Mouse (Mus musculus) neural tube, embryonic 14.5 days (tissue): ENCODE data around the gene Tbc1d2. TPM values are rescaled to one million over a fixed set of nuclear protein-coding genes. Genes with fewer than 3 reads are reported as not detected.

ENCODE experiments used
- ATAC-seq: fragments of 200-750 bp; cut with Nextera tagmentation; 2 replicates; pipeline ENCODE4 v1.8.0; 2017; ENCODE audit warnings: low read depth, mild to moderate bottlenecking, moderate TSS enrichment, moderate library complexity
- H3K27ac ChIP-seq: fragments of 300-500 bp; sonication (generic); 2 replicates; pipeline ENCODE4 v1.5.1; 2014; ENCODE audit warnings: low read depth, mild to moderate bottlenecking, control low read depth, low read length, moderate library complexity, mixed read lengths
- H3K27me3 ChIP-seq: fragments of 300-500 bp; sonication (generic); 2 replicates; pipeline ENCODE4 v1.6.1; 2014; ENCODE audit warnings: low read length; ENCODE audit not compliant: control insufficient read depth, insufficient read depth
- H3K36me3 ChIP-seq: fragments of 300-500 bp; sonication (generic); 2 replicates; pipeline ENCODE4 v1.6.1; 2014; ENCODE audit warnings: low read length, mixed read lengths; ENCODE audit not compliant: control insufficient read depth, insufficient read depth
- H3K4me1 ChIP-seq: fragments of 300-500 bp; sonication (generic); 2 replicates; pipeline ENCODE4 v1.6.1; 2014; ENCODE audit warnings: low read length; ENCODE audit not compliant: control insufficient read depth, insufficient read depth
- H3K4me2 ChIP-seq: fragments of 300-500 bp; sonication (generic); 2 replicates; pipeline ENCODE4 v1.6.1; 2014; ENCODE audit warnings: mild to moderate bottlenecking, low read depth, low read length, control low read depth
- H3K4me3 ChIP-seq: fragments of 300-500 bp; sonication (generic); 2 replicates; pipeline ENCODE4 v1.5.1; 2014; ENCODE audit warnings: low read depth, low read length, control low read depth, mixed read lengths
- H3K9ac ChIP-seq: fragments of 300-500 bp; sonication (generic); replicated peaks from 2 replicates; pipeline ENCODE4 v1.6.1; 2014; ENCODE audit warnings: low read depth, mild to moderate bottlenecking, control low read depth, low read length, mixed read lengths
- H3K9me3 ChIP-seq: fragments of 300-500 bp; sonication (generic); 2 replicates; pipeline ENCODE4 v1.6.1; 2016; ENCODE audit warnings: low read length; ENCODE audit not compliant: control insufficient read depth
- WGBS: fragments of 180-500 bp; shearing (Covaris S2); extraction: QIAGEN DNeasy Blood & Tissue Kit; methylation state at CpG from one replicate; pipeline ENCODE4 v1.1.7; 2014; 5-methylcytosine and 5-hydroxymethylcytosine counted together
- polyA plus RNA-seq: library from polyadenylated mRNA; unstranded; fragments of >200 nt; fragmentation: Nextera tagmentation; extraction: Ambion mirVana; gene quantifications from 2 replicates; pipeline ENCODE4 v1.2.1, GENCODE M21; 2014

Gene Tbc1d2
- polyA plus RNA-seq, 1 experiment from 2014 or later: 0.36 TPM

DNA sequence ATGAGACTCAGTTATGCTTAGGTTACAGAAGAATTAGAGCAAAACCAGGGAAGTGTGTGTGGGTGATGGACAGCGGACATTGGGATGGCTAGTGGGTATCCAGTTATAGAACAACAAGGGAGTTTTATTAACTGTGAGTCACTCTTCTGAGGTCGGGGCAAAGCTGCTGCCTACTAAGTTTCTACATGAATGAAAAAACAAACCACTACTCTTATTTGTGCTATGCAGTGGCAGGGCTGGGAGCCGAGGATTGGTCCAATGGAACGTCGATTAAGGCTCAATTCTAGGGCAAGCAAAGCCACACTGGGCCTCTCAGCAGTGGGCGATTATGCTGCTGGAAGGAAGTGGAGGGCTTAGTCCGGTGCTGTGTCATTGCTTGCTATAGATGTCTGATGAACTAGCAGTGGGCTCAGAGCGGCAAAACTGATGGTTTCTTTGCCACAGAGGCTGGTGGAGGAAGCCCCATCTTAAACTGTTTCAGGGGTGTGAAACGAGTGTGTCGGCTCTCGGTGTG is 25.3 kb upstream of the Tbc1d2 start:
- WGBS: 80% methylated on average over 11 of the region's 11 CpGs
- no peaks in the 10 kb centered on the region for H3K9me3 ChIP-seq
- H3K27me3 ChIP-seq: no peaks in the 10 kb centered on the region
- H3K9ac ChIP-seq: no peak overlapping the region
- no peak overlapping the region for H3K4me2 ChIP-seq
- H3K27ac ChIP-seq: no peak overlapping the region
- H3K4me3 ChIP-seq: no peak overlapping the region
- ATAC-seq: no peak
- H3K36me3 ChIP-seq: peaks cover 4% of the 10 kb centered on the region; the same call in 1 of the 2 replicates
- H3K4me1 ChIP-seq: no peaks in the 10 kb centered on the region

DNA sequence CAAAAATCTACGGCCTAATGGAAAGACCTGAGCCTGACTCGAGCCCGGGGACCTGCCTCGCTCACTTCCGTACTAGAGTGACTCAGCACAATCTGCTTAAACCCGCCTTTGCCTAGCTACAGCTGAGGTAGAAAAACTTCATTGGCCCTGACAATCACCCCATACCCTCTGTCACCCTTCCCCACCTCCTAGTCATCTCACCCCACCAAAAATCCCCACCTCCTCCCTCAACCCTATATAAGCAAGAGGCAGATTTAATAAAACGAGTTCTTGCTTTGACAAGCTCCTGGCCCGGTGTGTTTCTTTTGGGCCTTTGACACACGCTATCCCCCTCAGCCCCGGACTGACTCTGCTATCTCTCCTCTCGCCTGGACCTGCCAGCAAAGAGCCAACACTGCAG is 18.6 kb upstream of the Tbc1d2 start:
- H3K27ac ChIP-seq: no peak overlapping the region
- ATAC-seq: no peak
- H3K9ac ChIP-seq: no peak overlapping the region
- 64% methylated on average over 11 of the region's 11 CpGs for WGBS
- H3K4me3 ChIP-seq: no peak overlapping the region
- H3K4me1 ChIP-seq: peaks cover 7% of the 10 kb centered on the region; the same call in 1 of the 2 replicates
- no peaks in the 10 kb centered on the region for H3K27me3 ChIP-seq
- no peaks in the 10 kb centered on the region for H3K9me3 ChIP-seq
- peaks cover 4% of the 10 kb centered on the region; the same call in 1 of the 2 replicates for H3K36me3 ChIP-seq
- no peak overlapping the region for H3K4me2 ChIP-seq

GRCm38 (mm10) chr4:46666420-46666819 is 16.4 kb upstream of the Tbc1d2 start:
- no peaks in the 10 kb centered on the region for H3K9me3 ChIP-seq
- WGBS: 74% methylated on average over 5 of the region's 5 CpGs
- H3K36me3 ChIP-seq: no peaks in the 10 kb centered on the region
- H3K4me2 ChIP-seq: no peak overlapping the region
- peaks cover 7% of the 10 kb centered on the region; the same call in 1 of the 2 replicates for H3K4me1 ChIP-seq
- H3K9ac ChIP-seq: no peak overlapping the region
- no peak overlapping the region for H3K27ac ChIP-seq
- H3K4me3 ChIP-seq: no peak overlapping the region
- H3K27me3 ChIP-seq: no peaks in the 10 kb centered on the region
- no peak for ATAC-seq

- no peak overlapping the region for H3K4me3 ChIP-seq
- WGBS: 6% methylated on average over 7 of the region's 8 CpGs
These were observed 15.4 kb upstream of the Tbc1d2 start for GRCm38 (mm10) chr4:46665371-46665774.

GRCm38 (mm10) chr4:46664123-46665009 is 14.4 kb upstream of the Tbc1d2 start:
- H3K9ac ChIP-seq: peak overlapping the region; percentile 12; the same call in 1 of the 2 replicates
- H3K4me2 ChIP-seq: peak overlapping the region; percentile 40
- no peaks in the 10 kb centered on the region for H3K36me3 ChIP-seq
- peak; percentile 84 for ATAC-seq
- peaks cover 7% of the 10 kb centered on the region; the same call in 1 of the 2 replicates for H3K4me1 ChIP-seq
- no peaks in the 10 kb centered on the region for H3K9me3 ChIP-seq
- H3K27ac ChIP-seq: no peak overlapping the region
- peak overlapping the region; percentile 22 for H3K4me3 ChIP-seq
- 3% methylated on average over 34 of the region's 34 CpGs for WGBS
- H3K27me3 ChIP-seq: no peaks in the 10 kb centered on the region

More at GRCm38 (mm10) chr4:46665371-46665774, 15.4 kb upstream of the Tbc1d2 start:
- H3K9ac ChIP-seq: no peak overlapping the region
- H3K36me3 ChIP-seq: no peaks in the 10 kb centered on the region
- no peak overlapping the region for H3K27ac ChIP-seq
- no peak for ATAC-seq
- no peaks in the 10 kb centered on the region for H3K9me3 ChIP-seq
- H3K4me1 ChIP-seq: peaks cover 7% of the 10 kb centered on the region; the same call in 1 of the 2 replicates
- H3K27me3 ChIP-seq: no peaks in the 10 kb centered on the region
- H3K4me2 ChIP-seq: no peak overlapping the region

- no peak for ATAC-seq
- Histone ChIP-seq H3K4me2 (no peak overlapping the region), H3K36me3 (no peaks in the 10 kb centered on the region), H3K4me1 (peaks cover 7% of the 10 kb centered on the region; the same call in 1 of the 2 replicates), H3K27me3 (no peaks in the 10 kb centered on the region), H3K4me3 (no peak overlapping the region), H3K27ac (no peak overlapping the region), H3K9me3 (no peaks in the 10 kb centered on the region), H3K9ac (no peak overlapping the region)
- 82% methylated on average over 9 of the region's 9 CpGs for WGBS
These were observed 11.4 kb upstream of the Tbc1d2 start for GRCm38 (mm10) chr4:46661433-46661832.

- ATAC-seq: no peak
- 40% methylated on average over 5 of the region's 5 CpGs for WGBS
- H3K4me1 ChIP-seq: peaks cover 4% of the 10 kb centered on the region; the same call in 1 of the 2 replicates
These were observed 8.9 kb upstream of the Tbc1d2 start for GRCm38 (mm10) chr4:46658946-46659345.

DNA sequence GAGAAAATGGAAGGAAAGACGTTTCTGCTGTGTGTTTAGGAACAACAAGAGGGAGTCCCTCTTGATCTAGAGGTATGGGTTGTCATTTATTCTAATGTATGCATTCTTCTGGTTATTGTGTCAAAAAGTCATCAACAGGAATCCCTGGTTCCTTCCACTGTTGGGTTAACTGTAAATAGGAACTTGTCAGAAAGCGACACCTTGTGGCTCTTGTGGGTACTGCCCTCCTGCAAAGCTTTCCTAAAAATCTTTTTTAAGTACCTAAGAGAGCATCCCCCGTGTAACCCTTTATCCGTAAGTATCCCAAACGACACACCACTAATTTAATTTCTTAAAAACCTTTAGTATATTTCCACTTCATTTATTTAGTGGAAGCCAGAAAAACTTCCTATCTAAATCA is 7.1 kb upstream of the Tbc1d2 start:
- Histone ChIP-seq H3K27ac (no peak overlapping the region), H3K27me3 (peaks cover under 1% of the 10 kb centered on the region; the same call in 1 of the 2 replicates), H3K4me3 (no peak overlapping the region), H3K4me1 (no peaks in the 10 kb centered on the region), H3K9me3 (no peaks in the 10 kb centered on the region), H3K36me3 (no peaks in the 10 kb centered on the region), H3K9ac (no peak overlapping the region), H3K4me2 (no peak overlapping the region)
- no peak for ATAC-seq
- WGBS: 14% methylated on average over 5 of the region's 5 CpGs

More at GRCm38 (mm10) chr4:46658946-46659345, 8.9 kb upstream of the Tbc1d2 start:
- Histone ChIP-seq H3K36me3 (no peaks in the 10 kb centered on the region), H3K4me3 (no peak overlapping the region), H3K9me3 (no peaks in the 10 kb centered on the region), H3K9ac (no peak overlapping the region), H3K4me2 (no peak overlapping the region), H3K27me3 (no peaks in the 10 kb centered on the region), H3K27ac (no peak overlapping the region)

GRCm38 (mm10) chr4:46655956-46656355 is 5.9 kb upstream of the Tbc1d2 start:
- Histone ChIP-seq H3K9me3 (no peaks in the 10 kb centered on the region), H3K4me2 (no peak overlapping the region), H3K4me1 (no peaks in the 10 kb centered on the region), H3K36me3 (no peaks in the 10 kb centered on the region), H3K9ac (no peak overlapping the region), H3K27me3 (peaks cover 3% of the 10 kb centered on the region; the same call in 1 of the 2 replicates), H3K27ac (no peak overlapping the region), H3K4me3 (no peak overlapping the region)
- ATAC-seq: no peak
- WGBS: 79% methylated on average over 2 of the region's 2 CpGs
